Mouse (Mus musculus) MEL (cell line): ENCODE data around the gene Degs2. TPM values are rescaled to one million over a fixed set of nuclear protein-coding genes. Genes with fewer than 3 reads are reported as not detected.

ENCODE experiments used
- DNase-seq: peaks from one replicate; pipeline ENCODE4 v3.0.0; 2011; ENCODE audit warnings: low read depth, low spot score
- H3K27ac ChIP-seq: 2 replicates; pipeline ENCODE4 v1.5.1; 2012; ENCODE audit warnings: low read depth, mild to moderate bottlenecking, control low read depth, low read length, moderate library complexity; ENCODE audit not compliant: control insufficient read depth
- H3K27me3 ChIP-seq, 2 experiments: fragments of 150-350 bp in 1 of 2; sonication (generic) in 1 of 2; 2 replicates each; pipeline ENCODE4 v1.6.1; 2012; ENCODE audit warnings: low read length in 2 of 2, mild to moderate bottlenecking in 2 of 2, improper control_type of control experiment in 1 of 2, moderate library complexity in 1 of 2; ENCODE audit not compliant: insufficient read depth in 2 of 2, control insufficient read depth in 1 of 2
- H3K36me3 ChIP-seq, 2 experiments: 2 replicates each; pipeline ENCODE4 v1.6.1; 2012 to 2014; ENCODE audit warnings: low read length in 2 of 2, improper control_type of control experiment in 1 of 2, inconsistent platforms in 1 of 2, mild to moderate bottlenecking in 1 of 2; ENCODE audit not compliant: insufficient read depth in 2 of 2, control insufficient read depth in 1 of 2
- H3K4me1 ChIP-seq, 2 experiments: fragments of 150-350 bp in 1 of 2; sonication (generic) in 1 of 2; 2 replicates each; pipeline ENCODE4 v1.6.1; 2012; ENCODE audit warnings: low read length in 2 of 2, improper control_type of control experiment in 1 of 2, mild to moderate bottlenecking in 1 of 2; ENCODE audit not compliant: insufficient read depth in 2 of 2, control insufficient read depth in 1 of 2
- H3K4me3 ChIP-seq, 2 experiments: fragments of 150-350 bp in 1 of 2; sonication (generic) in 1 of 2; 2 replicates each; pipeline ENCODE4 v1.5.1; 2012; ENCODE audit warnings: low read depth in 2 of 2, low read length in 2 of 2, mild to moderate bottlenecking in 2 of 2, moderate library complexity in 2 of 2, control low read depth in 1 of 2, improper control_type of control experiment in 1 of 2; ENCODE audit not compliant: control insufficient read depth in 1 of 2, insufficient read depth in 1 of 2
- H3K79me2 ChIP-seq: 2 replicates; pipeline ENCODE4 v1.6.1; 2012; ENCODE audit warnings: mild to moderate bottlenecking, low read length, moderate library complexity; ENCODE audit not compliant: control insufficient read depth, poor library complexity, insufficient read depth
- H3K9ac ChIP-seq: 2 replicates; pipeline ENCODE4 v1.6.1; 2012; ENCODE audit warnings: low read depth, mild to moderate bottlenecking, control low read depth, low read length, moderate library complexity; ENCODE audit not compliant: control insufficient read depth, poor library complexity, severe bottlenecking
- H3K9me3 ChIP-seq: fragments of 150-350 bp; sonication (generic); replicated peaks from 2 replicates; pipeline ENCODE4 v1.6.1; 2012; ENCODE audit warnings: mild to moderate bottlenecking, low read length, improper control_type of control experiment, moderate library complexity; ENCODE audit not compliant: insufficient read depth
- BHLHE40 ChIP-seq: IDR thresholded peaks from 2 replicates; pipeline ENCODE4 v1.6.1; 2012; ENCODE audit warnings: low read depth, mild to moderate bottlenecking, inconsistent platforms, low read length, improper control_type of control experiment, borderline replicate concordance
- CHD2 ChIP-seq: IDR thresholded peaks from 2 replicates; pipeline ENCODE4 v1.6.1; 2011; ENCODE audit warnings: low read length, improper control_type of control experiment
- CTCF ChIP-seq, 3 experiments: IDR thresholded peaks in 2 of 3; conservative IDR thresholded peaks in 1 of 3; 2 replicates each; pipeline ENCODE4 v1.5.1; 2011 to 2012; ENCODE audit warnings: low read length in 3 of 3, low read depth in 2 of 3, mild to moderate bottlenecking in 2 of 3, improper control_type of control experiment in 1 of 3, inconsistent platforms in 1 of 3, mixed read lengths in 1 of 3, moderate library complexity in 1 of 3; ENCODE audit not compliant: control insufficient read depth in 1 of 3, insufficient read depth in 1 of 3, poor library complexity in 1 of 3, severe bottlenecking in 1 of 3
- ELF1 ChIP-seq: IDR thresholded peaks from 2 replicates; pipeline ENCODE4 v1.6.1; 2014; ENCODE audit warnings: low read depth, mild to moderate bottlenecking, inconsistent platforms, low read length, improper control_type of control experiment, moderate library complexity
- ETS1 ChIP-seq: IDR thresholded peaks from 2 replicates; pipeline ENCODE4 v1.6.1; 2012; ENCODE audit warnings: low read depth, mild to moderate bottlenecking, inconsistent platforms, low read length, improper control_type of control experiment, moderate library complexity
- GABPA ChIP-seq: IDR thresholded peaks from 2 replicates; pipeline ENCODE4 v1.6.1; 2012; ENCODE audit warnings: low read depth, mild to moderate bottlenecking, inconsistent platforms, low read length, improper control_type of control experiment, moderate library complexity
- GATA1 ChIP-seq: IDR thresholded peaks from 2 replicates; pipeline ENCODE4 v1.6.1; 2011; ENCODE audit warnings: low read depth, low read length, improper control_type of control experiment
- HCFC1 ChIP-seq: IDR thresholded peaks from 2 replicates; pipeline ENCODE4 v1.6.1; 2012; ENCODE audit warnings: low read depth, mild to moderate bottlenecking, inconsistent platforms, low read length, improper control_type of control experiment, moderate library complexity
- JUND ChIP-seq: IDR thresholded peaks from 2 replicates; pipeline ENCODE4 v1.6.1; 2011; ENCODE audit warnings: low read depth, mild to moderate bottlenecking, improper control_type of control experiment, low read length
- KAT2A ChIP-seq: conservative IDR thresholded peaks from 2 replicates; pipeline ENCODE4 v1.6.1; 2012; ENCODE audit warnings: low read depth, low read length, improper control_type of control experiment, inconsistent platforms
- MXI1 ChIP-seq: IDR thresholded peaks from 2 replicates; pipeline ENCODE4 v1.6.1; 2011; ENCODE audit warnings: mild to moderate bottlenecking, low read depth, low read length, improper control_type of control experiment
- POLR2AphosphoS2 ChIP-seq: IDR thresholded peaks from 2 replicates; pipeline ENCODE4 v1.6.1; 2011; ENCODE audit warnings: low read length, improper control_type of control experiment
- POLR2AphosphoS5 ChIP-seq: IDR thresholded peaks from 2 replicates; pipeline ENCODE4 v1.6.1; 2012; ENCODE audit warnings: low read depth, borderline replicate concordance, mild to moderate bottlenecking, inconsistent platforms, low read length, moderate library complexity, mixed read lengths
- RAD21 ChIP-seq: IDR thresholded peaks from 2 replicates; pipeline ENCODE4 v1.6.1; 2011; ENCODE audit warnings: mild to moderate bottlenecking, low read depth, low read length, improper control_type of control experiment
- RCOR1 ChIP-seq: IDR thresholded peaks from 2 replicates; pipeline ENCODE4 v1.6.1; 2012; ENCODE audit warnings: low read depth, mild to moderate bottlenecking, inconsistent platforms, low read length, improper control_type of control experiment
- TAL1 ChIP-seq: IDR thresholded peaks from 2 replicates; pipeline ENCODE4 v1.6.1; 2012; ENCODE audit warnings: mild to moderate bottlenecking, inconsistent platforms, low read length, moderate library complexity, mixed read lengths
- TBP ChIP-seq: IDR thresholded peaks from 2 replicates; pipeline ENCODE4 v1.8.0; 2011; ENCODE audit warnings: low read depth, low read length, improper control_type of control experiment
- UBTF ChIP-seq: IDR thresholded peaks from 2 replicates; pipeline ENCODE4 v1.6.1; 2012; ENCODE audit warnings: low read depth, mild to moderate bottlenecking, inconsistent platforms, low read length, improper control_type of control experiment, moderate library complexity, borderline replicate concordance; ENCODE audit not compliant: insufficient read depth
- USF1 ChIP-seq: IDR thresholded peaks from 2 replicates; pipeline ENCODE4 v1.6.1; 2014; ENCODE audit warnings: low read depth, mild to moderate bottlenecking, inconsistent platforms, low read length, improper control_type of control experiment, moderate library complexity
- USF2 ChIP-seq, 2 experiments: IDR thresholded peaks; 2 replicates each; pipeline ENCODE4 v1.6.1; 2011 to 2012; ENCODE audit warnings: improper control_type of control experiment in 2 of 2, low read length in 2 of 2, borderline replicate concordance in 1 of 2, inconsistent platforms in 1 of 2, low read depth in 1 of 2, mild to moderate bottlenecking in 1 of 2; ENCODE audit not compliant: insufficient read depth in 1 of 2
- ZKSCAN1 ChIP-seq: IDR thresholded peaks from 2 replicates; pipeline ENCODE4 v1.6.1; 2012; ENCODE audit warnings: low read depth, mild to moderate bottlenecking, inconsistent platforms, low read length, improper control_type of control experiment, moderate library complexity
- polyA plus RNA-seq, 2 experiments: library from polyadenylated mRNA; stranded (reverse) in 1 of 2; unstranded in 1 of 2; fragments of >175 nt in 1 of 2; fragments of >200 nt in 1 of 2; gene quantifications; 2 replicates each; pipeline versions ENCODE4 v1.2.1 to v1.2.4; 2012; ENCODE audit warnings: low replicate concordance in 2 of 2, low read depth in 1 of 2; ENCODE audit not compliant: insufficient read length in 2 of 2, insufficient read depth in 1 of 2, missing spikeins in 1 of 2
- total RNA-seq: library from RNA; depleted of rRNA; stranded (reverse); fragments of 300-350 nt; gene quantifications from 2 replicates; pipeline ENCODE4 v1.2.3, GENCODE M21; 2012

Degs2 gene
- total and polyA plus RNA-seq, 3 experiments, result not detected

- Histone ChIP-seq H3K27ac (no peak overlapping the region), H3K9ac (no peak overlapping the region), H3K27me3 (no peaks in the 10 kb centered on the region), H3K9me3 (no peaks in the 10 kb centered on the region), H3K36me3 (no peaks in the 10 kb centered on the region), H3K4me3 (no peak overlapping the region), H3K4me1 (no peaks in the 10 kb centered on the region), H3K79me2 (no peaks in the 10 kb centered on the region)
- TF ChIP-seq KAT2A (no peak), ETS1 (no peak), BHLHE40 (no peak), POLR2AphosphoS5 (no peak)
- no peak for DNase-seq
Measured at GRCm38 (mm10) chr12:108672908-108673307, 29.2 kb downstream of the Degs2 start.

GRCm38 (mm10) chr12:108671541-108671940, 30.6 kb downstream of the Degs2 start:
- Histone ChIP-seq H3K4me3 (no peak overlapping the region), H3K79me2 (no peaks in the 10 kb centered on the region), H3K27ac (no peak overlapping the region), H3K4me1 (no peaks in the 10 kb centered on the region), H3K27me3 (no peaks in the 10 kb centered on the region), H3K36me3 (no peaks in the 10 kb centered on the region), H3K9me3 (no peaks in the 10 kb centered on the region), H3K9ac (no peak overlapping the region)
- DNase-seq, result no peak
- no peak for TF ChIP-seq UBTF
- TF ChIP-seq USF2 (IDR thresholded peaks at IDR 0.05; ENCODE audit: borderline replicate concordance in 1 of 2, insufficient read depth in 1 of 2, low read depth in 1 of 2, low read length in 2 of 2), result no peak
- no peak for TF ChIP-seq MXI1
- TF ChIP-seq BHLHE40, result no peak
- TF ChIP-seq RCOR1, result no peak
- no peak for TF ChIP-seq GATA1
- no peak for TF ChIP-seq TBP
- no peak for TF ChIP-seq GABPA
- no peak for TF ChIP-seq ELF1
- TF ChIP-seq CHD2, result no peak
- TF ChIP-seq POLR2AphosphoS2, result no peak
- TF ChIP-seq POLR2AphosphoS5, result no peak
- no peak for TF ChIP-seq TAL1
- no peak for TF ChIP-seq HCFC1
- TF ChIP-seq ZKSCAN1, result no peak
- no peak for TF ChIP-seq USF1
- no peak for TF ChIP-seq RAD21
- no peak for TF ChIP-seq JUND
- no peak for TF ChIP-seq CTCF (IDR thresholded peaks at IDR 0.05 in 2 of 3, conservative IDR thresholded peaks at IDR 0.05 in 1 of 3; ENCODE audit: control insufficient read depth in 1 of 3, insufficient read depth in 1 of 3, low read depth in 2 of 3, low read length in 3 of 3, poor library complexity in 1 of 3, severe bottlenecking in 1 of 3)
